Mouse (Mus musculus) ovary, postnatal 10 days (tissue): ENCODE results near the gene Ttc29.

ENCODE experiments used
- DNase-seq: peaks from one replicate; pipeline ENCODE4 v3.0.0; 2022; ENCODE audit warnings: low spot score

Ttc29 gene

DNA sequence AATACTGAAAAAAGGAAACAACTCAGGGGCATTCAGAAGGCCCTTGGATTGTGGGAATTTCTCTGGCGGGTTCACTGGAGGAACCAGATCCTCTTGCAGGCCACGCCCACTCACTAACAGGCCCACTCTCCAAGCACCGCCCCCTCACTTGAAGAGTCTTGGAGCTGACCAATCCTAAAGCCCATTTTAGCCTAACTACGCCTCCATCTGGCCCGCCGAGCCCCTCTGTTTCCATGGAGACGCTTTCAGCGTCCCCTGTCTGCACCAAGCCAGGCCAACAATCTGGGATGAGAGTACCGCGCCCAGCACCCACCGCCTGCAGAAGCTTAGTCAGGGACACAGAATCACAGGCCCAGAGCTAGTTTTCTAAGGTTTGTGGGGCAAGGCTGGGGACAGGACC, at the start of gene Ttc29:
TSS of gene Ttc29 (plus strand) at position 224 of the 400 bp plus-strand sequence.
- DNase-seq = no peak

DNA sequence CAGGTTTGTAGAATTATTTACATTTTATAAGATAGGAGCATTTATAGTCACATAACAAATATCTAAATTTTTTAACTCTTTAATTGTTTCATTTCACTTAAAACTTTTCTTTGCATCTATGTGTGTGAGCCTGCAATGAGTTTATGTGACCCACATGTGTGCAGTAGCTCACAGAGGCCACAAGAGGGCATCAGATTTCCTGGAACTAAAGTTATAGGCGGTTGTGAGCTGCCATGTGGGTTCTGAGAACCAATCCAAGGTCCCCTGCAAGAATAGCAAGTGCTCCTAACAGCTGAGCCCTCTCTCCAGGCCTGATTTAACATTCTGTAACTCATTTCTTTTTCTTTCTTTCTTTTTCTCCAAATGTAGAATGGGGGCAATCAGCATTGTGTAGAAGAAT, 41.7 kb upstream of the Ttc29 start:
- DNase-seq = no peak

DNA sequence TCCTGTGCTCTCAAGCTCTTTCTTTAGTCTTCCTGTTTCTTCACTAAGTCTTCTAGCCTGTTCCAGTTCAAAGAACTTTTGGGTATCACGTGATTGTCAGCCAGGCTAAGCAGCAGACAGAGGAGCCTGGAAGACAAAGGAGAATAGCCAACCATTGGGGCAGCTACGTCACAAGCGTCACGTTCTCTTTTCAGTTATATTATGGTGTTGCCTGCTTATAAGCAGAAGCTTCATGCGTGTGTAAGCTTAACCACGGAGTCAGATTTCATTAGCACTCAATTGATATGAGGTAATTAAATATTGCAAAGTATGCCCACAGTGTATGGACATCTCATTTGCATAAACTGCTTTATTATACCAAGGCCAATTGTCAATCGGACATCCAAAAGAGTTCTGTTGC, 30.4 kb upstream of the Ttc29 start:
- DNase-seq = no peak

DNA sequence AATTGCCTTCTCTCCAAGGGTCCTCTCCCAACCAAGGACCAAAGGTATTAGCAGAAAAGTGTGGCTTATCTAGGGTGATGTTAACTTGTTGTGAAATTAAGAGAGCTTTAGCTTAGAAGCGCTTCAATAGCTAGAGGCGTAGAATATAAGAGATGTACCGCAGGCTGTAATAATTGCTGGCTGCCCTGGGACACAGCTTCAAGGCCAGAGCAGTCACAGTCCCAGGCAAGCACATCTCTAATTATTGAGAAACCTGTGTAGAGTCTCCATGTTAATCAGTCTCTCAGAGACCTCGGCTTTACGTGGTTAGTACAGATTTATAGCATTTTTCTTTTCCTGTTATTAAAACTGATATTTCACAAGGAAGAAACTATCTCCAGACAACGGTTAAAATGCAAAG, 29.7 kb upstream of the Ttc29 start:
- DNase-seq = no peak

DNA sequence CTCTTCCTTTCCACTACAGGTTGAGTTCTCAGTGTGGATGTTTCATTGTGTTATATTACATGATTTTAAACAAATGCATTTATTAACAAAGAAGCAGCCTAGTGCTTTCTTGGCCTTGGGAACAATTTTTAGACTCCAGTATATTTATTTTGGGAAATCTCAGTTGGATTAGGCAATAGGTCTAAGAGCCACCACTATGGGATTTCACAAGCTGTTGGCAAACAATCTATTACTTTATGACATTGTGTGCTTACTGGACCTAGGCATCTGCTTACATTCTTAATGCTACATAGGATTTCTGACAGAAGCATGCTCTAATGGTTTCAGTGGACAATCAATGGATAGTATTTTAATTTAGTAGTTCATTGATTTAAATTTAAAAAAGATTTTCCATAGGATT, 26.0 kb upstream of the Ttc29 start:
- no peak for DNase-seq

DNA sequence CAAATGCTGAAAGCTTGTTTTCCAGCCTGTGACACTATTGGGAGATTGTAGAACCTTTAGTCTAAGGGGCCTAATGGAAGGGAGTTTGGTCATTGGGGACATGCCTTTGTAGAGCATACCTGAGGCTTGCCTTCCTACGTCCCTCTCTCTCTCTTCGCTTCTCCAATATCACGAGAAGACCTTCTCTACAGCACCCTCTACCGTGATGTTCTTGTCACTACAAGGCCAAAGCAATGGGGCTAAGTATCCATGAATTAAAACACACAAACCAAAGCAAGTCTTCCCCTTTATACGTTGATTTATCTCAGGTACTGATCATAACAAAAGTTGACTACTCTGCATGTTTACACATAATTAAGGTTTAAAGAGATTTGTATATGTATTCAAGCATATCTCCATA, 8.9 kb upstream of the Ttc29 start:
- DNase-seq = no peak

DNA sequence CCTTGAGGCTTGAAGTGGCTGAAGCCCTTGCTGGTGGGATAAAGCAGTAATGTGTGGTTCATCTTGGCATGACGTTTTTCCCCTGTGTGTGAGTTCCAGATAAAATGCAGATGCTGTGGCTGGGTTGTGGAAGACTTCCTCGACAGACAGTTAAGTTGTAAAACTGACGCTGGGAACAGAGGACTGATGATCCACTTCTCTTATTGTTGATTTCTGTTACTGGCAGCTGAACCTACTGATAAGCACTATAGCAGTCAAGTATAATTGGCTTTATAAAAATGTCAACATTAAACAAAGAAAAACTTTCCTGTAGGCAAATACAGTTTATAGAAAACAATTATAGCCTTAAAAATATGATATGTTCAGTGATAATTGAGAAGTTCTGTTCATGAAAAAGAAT, 2.7 kb upstream of the Ttc29 start:
- DNase-seq = no peak

DNA sequence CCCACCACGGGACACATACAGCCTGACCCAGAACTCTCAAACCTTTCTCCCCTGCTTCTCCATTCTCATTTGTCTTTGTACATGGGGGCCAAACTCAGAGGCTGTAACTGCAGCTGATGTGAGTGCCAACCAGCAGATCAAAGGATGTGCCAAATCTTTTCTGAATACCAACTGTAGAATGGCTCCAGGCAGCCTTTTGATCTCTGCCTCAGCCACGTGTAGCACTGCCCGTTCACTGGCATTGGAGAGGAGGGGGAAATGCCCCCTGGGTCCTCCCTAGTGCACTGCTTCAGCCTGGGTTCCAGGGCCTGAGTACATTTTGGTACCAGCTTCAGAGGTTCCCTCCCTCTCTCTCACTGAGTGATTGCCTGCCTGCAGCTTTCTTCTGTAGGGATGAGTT, 1.5 kb downstream of the Ttc29 start:
- DNase-seq = no peak

DNA sequence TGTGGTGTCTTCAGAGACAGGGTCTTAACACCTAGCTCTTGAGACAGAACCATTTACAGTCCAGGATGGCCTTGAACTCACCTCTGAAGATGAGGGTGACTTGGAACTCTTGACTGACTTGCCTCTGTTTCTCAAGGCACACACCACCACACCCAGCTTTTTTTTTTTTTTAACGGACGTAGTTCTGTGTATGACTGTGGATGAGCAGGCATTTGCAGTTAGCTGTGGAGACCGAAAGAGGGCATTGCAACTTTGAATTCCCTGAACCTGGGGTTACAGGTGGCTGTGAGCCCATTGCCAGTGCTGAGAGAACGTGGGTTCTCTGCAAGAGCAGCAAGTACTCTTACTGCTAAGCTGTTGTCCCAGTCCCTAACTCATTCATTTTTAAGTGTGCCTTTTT, 13.0 kb downstream of the Ttc29 start:
- DNase-seq = no peak

DNA sequence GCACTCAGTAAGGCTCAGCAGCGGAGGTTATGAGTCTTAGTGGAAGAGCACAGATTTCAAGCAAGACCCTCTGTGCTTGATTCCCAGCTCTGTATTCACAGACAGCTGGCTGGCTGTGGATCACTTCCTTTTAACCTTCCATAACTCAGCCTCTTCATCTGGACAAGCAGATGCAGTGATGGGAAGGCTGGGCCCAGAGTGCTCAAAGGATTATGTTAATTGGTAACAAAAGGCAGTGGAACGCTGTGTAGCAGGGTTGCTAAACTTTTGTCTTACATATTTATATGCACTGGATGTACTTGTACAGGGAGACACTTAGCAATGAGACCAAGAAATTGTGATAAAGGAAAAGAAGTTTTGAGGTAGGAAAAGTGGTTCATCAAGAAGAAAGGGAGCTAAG, 17.6 kb downstream of the Ttc29 start:
- no peak for DNase-seq

DNA sequence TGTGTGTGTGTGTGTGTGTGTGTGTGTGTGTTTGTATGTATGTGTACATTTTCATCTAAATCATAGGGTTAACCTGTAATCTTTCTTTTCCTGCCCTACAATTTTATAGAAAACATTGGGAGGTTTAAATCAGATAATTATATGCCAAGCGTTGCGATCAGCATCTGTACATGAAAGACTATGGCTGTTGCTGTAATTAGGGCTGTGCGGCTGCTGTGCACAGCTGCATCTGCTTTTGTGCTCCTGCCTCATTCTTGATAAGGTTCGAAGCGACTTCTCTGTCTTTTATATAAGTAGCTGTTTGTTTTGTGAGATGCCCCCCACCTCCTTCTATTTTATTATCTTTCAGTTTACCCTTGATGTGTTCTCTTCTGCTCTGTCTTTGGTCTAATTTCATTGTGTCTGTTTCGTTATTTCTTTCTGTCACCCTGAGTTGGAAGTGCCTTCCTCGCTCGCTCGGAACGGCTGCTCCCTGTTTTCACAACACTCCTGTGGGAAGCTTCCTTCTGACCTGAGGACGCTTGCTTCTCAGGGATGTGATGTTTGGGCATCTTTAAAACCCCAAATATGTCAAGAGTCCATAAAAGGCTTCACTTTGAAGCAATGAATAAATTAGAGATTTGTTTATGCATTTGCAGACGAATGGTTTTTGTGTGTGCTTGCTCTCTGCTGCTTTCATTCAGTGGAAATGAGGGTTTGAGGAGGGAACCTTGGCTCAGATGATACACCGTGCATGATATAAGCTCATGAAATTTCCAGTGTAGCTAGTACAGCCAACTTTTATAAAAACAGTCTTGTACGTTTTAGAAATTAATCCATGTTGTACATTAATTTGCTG, 20.0 kb downstream of the Ttc29 start:
- no peak for DNase-seq

DNA sequence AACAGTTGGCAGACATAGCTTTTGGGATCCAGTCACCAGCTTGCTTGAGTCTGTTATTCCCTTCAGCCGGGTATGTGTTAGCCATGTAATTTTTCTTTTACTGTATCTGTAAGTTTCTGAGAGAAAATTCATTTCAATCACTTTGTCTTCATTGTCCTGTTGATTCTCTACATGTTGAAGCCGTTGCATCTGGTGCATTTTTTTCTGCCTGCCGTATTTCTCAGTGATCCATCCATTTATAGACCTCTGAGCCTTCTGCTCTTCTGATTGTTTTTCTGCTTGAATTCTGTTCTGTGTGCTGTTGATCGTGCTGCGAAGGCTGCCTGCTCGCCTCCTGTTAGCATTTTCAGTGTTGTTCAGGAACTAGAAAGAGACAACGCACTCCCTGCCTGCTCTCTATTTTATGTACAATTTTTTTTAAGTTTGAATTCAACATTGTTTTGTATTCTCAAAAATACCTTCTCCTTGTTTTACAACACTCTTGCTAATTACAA, 20.7 kb downstream of the Ttc29 start:
- no peak for DNase-seq

DNA sequence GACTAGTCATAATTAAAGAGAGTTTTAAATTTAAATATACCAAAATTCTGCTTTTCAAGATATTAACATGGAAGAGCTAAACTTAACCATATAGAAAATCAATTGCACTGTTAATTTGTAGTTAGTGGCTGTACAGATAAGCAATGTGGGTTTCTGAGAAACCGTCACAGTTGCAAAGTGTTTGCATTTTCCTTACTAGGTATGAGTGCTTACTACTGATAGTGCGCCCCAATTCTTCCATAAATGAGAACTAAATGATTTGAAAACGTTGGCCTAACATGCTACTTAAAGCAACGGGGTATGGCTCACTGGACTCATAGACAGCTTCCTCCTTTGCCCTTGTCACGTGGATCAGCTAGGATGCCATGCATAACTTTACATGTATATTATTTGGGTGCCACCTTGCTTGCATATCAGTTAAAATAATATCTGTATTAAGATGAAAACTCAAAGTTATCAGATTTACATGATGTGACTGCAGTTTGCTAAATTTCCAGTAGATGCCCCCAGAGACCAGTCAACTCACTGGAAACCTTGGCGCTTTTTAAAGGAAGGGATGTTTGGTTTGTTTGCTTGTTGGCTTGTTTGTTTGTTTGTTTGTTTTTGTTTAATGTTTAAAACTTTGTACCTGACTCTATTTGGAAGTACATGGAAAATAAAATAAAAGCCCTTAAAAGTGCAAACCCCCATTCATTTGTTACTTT, 25.0 kb downstream of the Ttc29 start:
- no peak for DNase-seq

DNA sequence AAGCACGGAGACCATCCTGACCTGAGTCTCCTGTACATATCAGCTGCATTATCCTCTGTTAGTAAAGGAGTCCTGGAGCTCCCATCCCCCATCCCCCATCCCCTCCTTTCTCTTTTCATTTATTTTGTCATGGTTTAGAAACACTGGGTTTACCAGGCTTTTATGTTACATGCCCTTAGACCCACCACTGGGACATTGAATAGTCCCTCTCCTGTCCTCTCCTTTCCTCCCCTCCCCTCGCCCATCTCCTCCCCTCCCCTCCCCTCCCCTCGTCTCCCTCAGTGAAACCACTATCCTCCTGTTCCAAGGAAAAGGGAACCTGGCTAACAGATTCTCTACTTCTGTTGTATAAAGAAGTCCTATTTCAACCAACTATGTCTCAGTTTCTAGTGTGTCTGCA, 38.0 kb downstream of the Ttc29 start:
- no peak for DNase-seq

DNA sequence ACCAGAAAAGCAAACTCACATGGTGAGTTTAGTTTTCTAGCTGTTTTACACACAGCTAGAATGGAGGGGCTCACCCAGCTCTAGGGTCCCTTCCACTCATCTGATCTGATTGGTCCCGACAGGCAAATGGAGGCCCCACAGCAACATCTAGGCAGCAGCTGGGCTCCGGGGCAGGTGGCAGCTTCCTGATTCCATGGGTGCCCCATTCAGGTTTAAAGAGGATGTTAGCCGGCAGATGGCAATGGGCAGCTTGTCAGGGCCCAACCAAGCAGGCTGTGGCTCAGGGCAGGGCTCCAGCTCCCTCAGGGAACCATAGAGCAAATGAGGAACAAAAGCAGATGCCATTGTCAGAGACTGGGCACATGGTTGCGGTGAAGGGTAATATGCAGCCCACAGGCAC, 41.3 kb downstream of the Ttc29 start:
- no peak for DNase-seq

DNA sequence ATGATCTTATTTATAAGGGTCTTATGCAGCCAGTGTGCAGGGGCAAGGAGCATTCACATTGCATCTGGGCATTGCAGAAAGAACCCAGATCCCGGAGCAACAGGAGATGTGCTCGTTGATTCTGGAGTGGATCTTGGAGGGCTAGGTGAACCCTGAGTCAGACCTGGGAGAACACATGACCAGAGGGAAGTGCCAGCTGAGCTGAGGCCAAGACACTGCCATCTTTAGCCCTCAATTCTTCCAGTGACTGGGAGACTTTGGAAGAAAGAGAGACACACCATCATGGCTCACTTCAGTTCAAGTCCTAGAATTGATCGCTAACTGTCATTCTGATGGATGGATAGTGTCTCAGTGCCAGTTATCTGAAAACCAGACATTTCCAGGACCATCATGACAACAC, 41.9 kb downstream of the Ttc29 start:
- DNase-seq = no peak

DNA sequence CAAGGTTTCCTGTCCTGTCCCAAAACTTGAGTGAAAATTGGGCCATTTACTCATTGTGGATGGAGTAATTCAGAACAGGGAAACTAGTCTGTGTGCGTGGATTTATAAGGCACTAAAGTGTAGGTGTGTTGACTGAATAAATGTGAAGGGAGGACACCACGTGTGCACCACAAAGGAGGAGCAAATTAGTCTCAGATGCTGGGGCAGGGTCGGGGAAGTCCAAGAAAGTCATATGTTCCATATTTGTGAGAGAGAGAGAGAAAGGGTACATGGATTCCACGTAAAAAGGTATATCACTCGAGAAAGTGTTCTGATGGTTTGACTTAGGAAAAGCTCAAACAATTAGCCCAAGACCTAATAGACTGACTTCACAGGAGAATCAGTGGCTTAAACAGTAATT, 52.4 kb downstream of the Ttc29 start:
- no peak for DNase-seq

DNA sequence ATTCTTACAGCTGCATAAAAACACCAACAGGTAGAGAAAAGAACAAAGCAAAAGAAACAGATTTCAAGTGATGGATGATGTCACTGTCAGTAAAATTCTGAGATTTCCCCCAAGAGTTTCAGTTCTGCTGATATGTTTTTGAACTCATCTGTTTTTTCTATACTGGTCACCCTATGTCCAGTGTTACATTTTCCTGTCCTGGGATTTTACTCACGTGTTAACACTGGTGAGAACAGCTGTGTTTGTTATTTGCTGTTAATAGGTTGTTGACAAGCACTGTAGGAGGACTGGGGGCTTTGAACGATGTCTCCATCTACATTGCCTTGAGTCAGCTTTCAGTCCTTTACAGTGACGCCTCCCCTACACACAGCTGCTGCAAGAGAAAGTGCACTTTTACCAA, 53.1 kb downstream of the Ttc29 start:
- DNase-seq = no peak

DNA sequence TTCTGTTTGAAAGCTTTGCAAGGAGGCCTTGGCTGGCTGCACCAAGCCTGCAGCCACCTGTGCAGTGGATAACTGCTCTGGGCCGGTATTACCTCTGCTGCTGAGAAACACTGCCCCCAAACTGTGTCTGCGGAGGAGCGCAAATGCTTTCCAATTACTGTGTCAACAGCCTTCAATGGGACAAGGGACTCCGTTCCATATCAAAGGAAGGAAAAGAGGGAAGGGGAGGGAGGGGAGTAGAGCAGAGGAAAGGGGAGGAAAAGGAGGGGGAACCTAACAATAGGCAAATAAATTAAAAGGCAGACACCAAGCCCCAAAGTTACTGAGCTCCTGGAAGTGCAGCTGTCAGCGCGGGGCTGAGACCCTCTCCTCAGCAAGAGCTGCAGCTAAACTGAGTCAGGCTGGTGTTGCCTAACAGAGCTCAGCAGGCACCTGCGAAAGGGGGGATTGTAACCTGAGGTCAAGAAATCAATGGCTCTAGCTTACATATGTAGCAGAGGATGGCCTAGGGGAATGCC, 54.9 kb downstream of the Ttc29 start:
- DNase-seq = no peak

DNA sequence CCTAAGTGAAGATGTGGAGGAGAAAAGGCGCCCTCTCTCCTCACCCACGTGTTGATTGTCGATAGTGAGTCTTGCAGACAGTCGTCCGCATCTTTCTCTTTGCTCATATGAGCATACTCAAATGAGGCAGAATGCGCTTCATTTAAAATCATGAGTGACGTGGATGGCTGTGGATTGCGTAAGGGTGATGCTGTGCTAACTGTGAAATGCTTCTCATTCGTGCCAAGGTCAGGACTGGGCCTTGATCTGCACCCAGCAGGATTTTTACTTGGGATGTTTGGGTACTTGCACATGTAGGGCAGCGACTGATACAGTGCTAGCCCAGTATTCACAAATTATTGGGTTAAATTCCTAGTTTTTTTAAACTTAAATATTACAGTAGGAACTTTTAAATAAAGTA, 56.2 kb downstream of the Ttc29 start:
- no peak for DNase-seq

DNA sequence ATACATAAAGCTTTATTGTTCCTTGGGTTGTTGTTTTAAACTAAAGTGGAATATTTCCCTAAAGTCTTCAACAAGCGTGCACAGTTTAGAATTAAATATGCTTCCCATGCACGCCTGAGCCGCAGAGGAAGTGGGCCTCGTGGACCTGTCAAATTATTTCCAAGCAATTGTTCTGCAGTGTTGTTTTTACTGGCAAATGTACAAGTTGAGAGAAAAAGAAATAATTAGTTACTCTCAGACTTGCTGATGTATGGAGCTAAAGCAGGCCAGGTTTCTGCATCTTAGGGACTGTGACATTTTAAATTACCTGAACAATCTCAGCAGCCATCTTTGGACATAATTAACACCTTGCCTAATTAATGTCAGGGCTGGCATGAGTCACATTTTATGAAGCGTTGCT, 58.3 kb downstream of the Ttc29 start:
- DNase-seq = no peak

DNA sequence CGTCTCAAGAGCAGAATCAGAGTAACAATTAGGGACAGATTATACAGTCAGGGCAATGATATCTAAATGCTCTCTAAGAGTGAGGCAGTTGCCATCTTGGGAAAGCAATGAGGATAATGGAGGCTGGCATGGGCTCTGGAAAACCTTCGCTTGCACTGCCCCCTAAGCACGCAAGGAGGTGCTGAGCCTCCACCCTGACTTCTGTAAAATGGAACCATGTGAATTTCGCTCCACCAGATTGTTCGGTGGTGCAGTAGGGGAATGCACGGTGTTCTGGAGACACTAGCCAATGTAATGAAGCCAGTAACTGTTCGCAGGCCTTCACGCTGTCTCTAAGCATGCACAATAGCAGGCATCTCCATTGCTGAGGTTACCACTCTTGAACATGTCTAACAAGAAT, 63.0 kb downstream of the Ttc29 start:
- no peak for DNase-seq

DNA sequence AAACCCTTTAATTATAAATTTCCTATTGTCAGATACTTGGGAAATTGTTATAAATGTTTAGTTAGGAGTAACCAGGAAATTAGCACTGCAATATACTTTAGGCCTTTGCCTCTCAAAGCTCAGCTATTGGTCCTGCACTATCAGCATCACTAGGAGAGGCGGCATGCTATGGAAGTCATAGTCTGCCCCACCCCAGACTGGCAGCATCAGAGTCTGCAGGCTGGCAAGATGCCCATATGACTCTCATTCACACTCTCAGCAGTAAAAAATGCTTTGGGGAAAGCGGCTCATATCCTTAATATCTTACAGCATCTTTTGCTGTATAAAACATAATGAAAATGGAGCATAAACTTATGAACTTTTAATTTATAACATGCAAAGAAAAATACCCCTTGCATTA, 64.3 kb downstream of the Ttc29 start:
- DNase-seq = no peak
